Mouse (Mus musculus) gastrocnemius, adult 2 months (tissue): ENCODE data around the gene Gmds. TPM values are rescaled to one million over a fixed set of nuclear protein-coding genes. Genes with fewer than 3 reads are reported as not detected.
A peak's percentile ranks its signal among the peaks of the same experiment; 100 is the strongest.

ENCODE experiments used
- DNase-seq: peaks from one replicate; pipeline ENCODE4 v3.0.0; 2022
- H3K27ac ChIP-seq: fragments of 200-600 bp; 2 replicates; pipeline ENCODE4 v1.8.1; 2022; ENCODE audit warnings: mild to moderate bottlenecking
- H3K4me3 ChIP-seq: fragments of 200-600 bp; 2 replicates; pipeline ENCODE4 v1.8.1; 2022; ENCODE audit warnings: mild to moderate bottlenecking, moderate library complexity
- CTCF ChIP-seq: fragments of 200-600 bp; IDR thresholded peaks from 2 replicates; pipeline ENCODE4 v1.8.1; 2022; ENCODE audit warnings: antibody characterized with exemption, mild to moderate bottlenecking, moderate library complexity
- intact Hi-C: fragments of 180-260 bp; cut with DNase I; formaldehyde crosslinking; loops from one replicate; pipeline ENCODE4 v1.15.1; 2025
- total RNA-seq, 2 experiments: library from RNA; stranded (reverse); gene quantifications; 2 replicates each; pipeline ENCODE4 v1.2.3; 2021

Gmds gene
- total RNA-seq, 2 experiments from 2014 or later, result 2.1 to 2.4 TPM

DNA sequence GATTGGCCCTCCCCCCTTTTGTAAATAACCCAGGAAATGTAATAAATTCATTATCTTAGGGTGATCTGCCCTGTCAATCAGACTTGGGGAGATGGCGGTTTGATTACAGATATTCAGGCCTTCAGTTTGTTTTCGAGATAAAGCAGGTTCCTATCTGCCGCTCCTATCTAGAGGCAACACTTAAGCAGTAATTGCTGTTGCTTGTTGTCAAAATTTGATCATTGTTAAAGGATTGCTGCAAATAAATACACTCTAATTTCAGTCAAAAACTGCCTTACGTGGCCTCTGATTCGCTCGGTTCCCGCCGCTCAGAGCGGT lies 528.2 kb downstream of the Gmds start:
- peak overlapping the region; percentile 82 for H3K4me3 ChIP-seq
- no peak for TF ChIP-seq CTCF
- peak overlapping the region; percentile 67; the same call in 1 of the 2 replicates for H3K27ac ChIP-seq
- no peak for DNase-seq
- intact Hi-C loops, result no loop called here

DNA sequence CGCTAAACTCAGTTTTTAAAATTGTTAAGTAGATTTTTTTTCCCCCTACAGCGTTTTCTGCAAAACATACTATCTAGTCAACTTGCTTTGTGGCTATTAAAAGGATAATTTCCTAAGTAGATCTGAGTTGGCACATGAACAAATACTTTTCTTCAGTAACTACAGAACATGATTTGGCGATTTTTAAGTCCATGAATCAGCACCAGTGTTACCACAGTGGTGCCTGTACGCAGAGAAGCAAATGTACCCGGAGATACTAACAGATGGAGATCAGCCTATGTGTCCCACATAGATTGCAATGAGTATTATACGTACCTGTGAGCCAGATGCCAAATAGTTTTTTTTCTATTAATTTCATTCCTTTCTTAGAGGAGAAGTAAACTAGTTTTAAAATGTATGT lies 528.8 kb downstream of the Gmds start:
- intact Hi-C loops, result loop anchor here (5.0 kb wide), 1 partner anchor 1262 kb away; the partner anchor contains the start of gene Uqcrfs1
- H3K4me3 ChIP-seq, result peak overlapping the region; percentile 82
- no peak for TF ChIP-seq CTCF
- DNase-seq, result no peak
- 0 out of 2 replicates have a peak overlapping the region, but pooled peaks have one; percentile 3 for H3K27ac ChIP-seq

DNA sequence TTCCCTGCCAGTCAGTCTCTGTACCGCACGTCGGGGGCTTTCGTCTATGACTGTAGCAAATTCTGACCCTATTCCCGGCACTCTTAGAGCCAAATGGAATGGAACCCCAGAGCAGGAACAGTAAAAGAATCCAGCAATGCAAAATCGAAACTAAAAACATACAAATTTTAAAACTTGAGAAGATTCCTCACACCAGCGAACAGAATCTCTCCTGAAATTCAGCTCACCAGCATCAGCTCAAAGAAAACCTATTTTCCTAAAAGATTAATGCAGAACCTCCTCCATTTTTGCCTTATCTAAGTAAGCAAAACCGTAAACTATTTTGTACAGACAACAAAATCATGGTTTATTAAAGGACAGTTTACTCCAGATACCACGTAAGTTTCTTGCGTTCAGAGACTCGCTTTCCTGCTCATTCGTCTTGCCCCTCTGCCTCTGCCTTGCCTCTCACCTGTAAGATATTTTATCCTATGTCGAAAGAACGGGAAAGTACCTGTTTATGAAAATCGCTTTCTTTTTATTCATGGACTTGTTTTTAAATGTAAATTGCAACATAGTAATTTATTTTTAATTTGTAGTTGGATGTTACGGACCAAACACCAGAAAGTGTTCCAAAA lies 529.6 kb downstream of the Gmds start:
- no peak for DNase-seq
- TF ChIP-seq CTCF, result no peak
- peak overlapping the region; percentile 82 for H3K4me3 ChIP-seq
- intact Hi-C loops, result loop anchor here (5.0 kb wide), 1 partner anchor 1262 kb away; the partner anchor contains the start of gene Uqcrfs1
- H3K27ac ChIP-seq, result peak overlapping the region; percentile 83

DNA sequence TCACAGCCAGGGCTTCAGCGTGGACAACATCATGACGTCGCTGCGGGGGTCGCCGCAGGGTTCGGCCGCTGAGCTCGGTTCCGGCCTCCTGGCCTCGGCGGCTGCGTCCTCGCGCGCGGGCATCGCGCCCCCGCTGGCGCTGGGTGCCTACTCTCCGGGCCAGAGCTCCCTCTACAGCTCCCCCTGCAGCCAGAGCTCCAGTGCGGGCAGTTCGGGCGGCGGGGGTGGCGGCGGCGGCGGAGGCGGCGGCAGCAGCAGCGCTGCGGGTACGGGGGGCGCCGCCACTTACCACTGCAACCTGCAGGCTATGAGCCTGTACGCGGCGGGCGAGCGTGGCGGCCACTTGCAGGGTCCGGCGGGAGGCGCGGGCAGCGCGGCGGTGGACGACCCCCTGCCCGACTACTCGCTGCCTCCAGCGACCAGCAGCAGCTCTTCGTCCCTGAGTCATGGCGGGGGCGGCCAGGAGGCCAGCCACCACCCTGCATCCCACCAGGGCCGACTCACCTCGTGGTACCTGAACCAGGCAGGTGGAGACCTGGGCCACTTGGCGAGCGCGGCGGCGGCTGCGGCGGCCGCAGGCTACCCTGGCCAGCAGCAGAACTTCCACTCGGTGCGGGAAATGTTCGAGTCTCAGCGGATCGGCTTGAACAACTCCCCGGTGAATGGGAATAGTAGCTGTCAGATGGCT lies 530.3 kb downstream of the Gmds start:
- TF ChIP-seq CTCF, result peak; percentile 62
- DNase-seq, result peak; percentile 73
- H3K4me3 ChIP-seq, result peak overlapping the region; percentile 82
- intact Hi-C loops, result loop anchor here (5.0 kb wide), 1 partner anchor 1261 kb away; the partner anchor contains the start of gene Uqcrfs1
- H3K27ac ChIP-seq, result peak overlapping the region; percentile 83

GRCm38 (mm10) chr13:31807736-31808115 lies 530.8 kb downstream of the Gmds start:
- peak overlapping the region; percentile 83 for H3K27ac ChIP-seq

DNA sequence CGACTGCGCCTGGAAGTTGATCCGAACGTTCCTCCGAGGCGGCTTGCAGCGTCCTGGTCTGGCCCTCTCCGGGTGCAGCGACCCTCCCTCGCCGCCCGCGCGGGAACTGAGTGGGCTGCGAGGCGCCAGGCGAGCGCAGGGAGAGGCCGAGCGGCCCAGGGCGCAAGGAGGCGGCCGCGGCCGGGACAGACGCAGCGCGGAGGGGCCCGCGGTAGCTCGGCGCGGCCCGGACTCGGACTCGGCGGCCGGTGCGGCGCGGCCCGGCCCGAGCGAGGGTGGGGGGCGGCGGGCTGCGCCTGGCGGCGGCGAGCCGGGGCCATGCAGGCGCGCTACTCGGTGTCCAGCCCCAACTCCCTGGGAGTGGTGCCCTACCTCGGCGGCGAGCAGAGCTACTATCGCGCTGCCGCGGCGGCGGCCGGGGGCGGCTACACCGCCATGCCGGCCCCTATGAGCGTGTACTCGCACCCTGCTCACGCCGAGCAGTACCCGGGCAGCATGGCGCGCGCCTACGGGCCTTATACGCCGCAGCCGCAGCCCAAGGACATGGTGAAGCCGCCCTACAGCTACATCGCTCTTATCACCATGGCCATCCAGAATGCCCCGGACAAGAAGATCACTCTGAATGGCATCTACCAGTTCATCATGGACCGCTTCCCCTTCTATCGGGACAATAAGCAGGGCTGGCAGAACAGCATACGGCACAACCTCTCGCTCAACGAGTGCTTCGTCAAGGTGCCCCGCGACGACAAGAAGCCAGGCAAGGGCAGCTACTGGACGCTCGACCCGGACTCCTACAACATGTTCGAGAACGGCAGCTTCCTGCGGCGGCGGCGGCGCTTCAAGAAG lies 531.4 kb downstream of the Gmds start:
- no peak for TF ChIP-seq CTCF
- peak; percentile 45 for DNase-seq
- intact Hi-C loops, result loop anchor here (5.0 kb wide), 1 partner anchor 1260 kb away; the partner anchor contains the start of gene Uqcrfs1
- peak overlapping the region; percentile 83 for H3K27ac ChIP-seq
- H3K4me3 ChIP-seq, result peak overlapping the region; percentile 82

More at GRCm38 (mm10) chr13:31807736-31808115, 530.8 kb downstream of the Gmds start:
- no peak for TF ChIP-seq CTCF
- peak overlapping the region; percentile 82 for H3K4me3 ChIP-seq
- intact Hi-C loops, result loop anchor here (5.0 kb wide), 1 partner anchor 1260 kb away; the partner anchor contains the start of gene Uqcrfs1
- peak; percentile 33 for DNase-seq

DNA sequence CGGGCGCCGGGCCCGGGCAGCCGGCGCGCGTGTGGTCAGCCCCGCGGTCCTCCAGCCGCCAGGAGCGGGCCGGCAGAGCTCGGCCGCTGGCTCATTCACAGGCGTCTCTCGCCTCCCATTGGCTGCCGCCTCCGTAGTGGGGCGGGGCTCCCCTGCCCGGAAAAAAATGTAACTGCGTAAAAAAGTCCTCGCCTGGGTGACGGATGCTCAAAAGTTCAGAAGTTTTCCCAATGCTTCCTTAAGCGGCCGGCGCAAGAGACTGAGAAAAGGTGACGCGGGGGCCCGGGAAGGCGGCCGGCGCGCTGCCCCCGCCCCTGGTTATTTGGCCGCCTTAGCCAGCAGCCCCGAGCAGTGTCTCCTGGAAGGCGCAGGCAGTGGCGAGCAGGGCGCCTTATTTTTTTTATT lies 532.1 kb downstream of the Gmds start, which contains the start of gene Foxc1:
Gene Foxc1, plus strand, starts transcription at position 206 of the 405 bp plus-strand sequence.
- Histone ChIP-seq H3K4me3 (peak within 1 kb of the TSS; percentile 82), H3K27ac (peak within 1 kb of the TSS; percentile 83)
- peak; percentile 89 for DNase-seq
- intact Hi-C loops, result loop anchor here (5.0 kb wide), 1 partner anchor 1259 kb away; the partner anchor contains the start of gene Uqcrfs1
- TF ChIP-seq CTCF, result peak; percentile 30

DNA sequence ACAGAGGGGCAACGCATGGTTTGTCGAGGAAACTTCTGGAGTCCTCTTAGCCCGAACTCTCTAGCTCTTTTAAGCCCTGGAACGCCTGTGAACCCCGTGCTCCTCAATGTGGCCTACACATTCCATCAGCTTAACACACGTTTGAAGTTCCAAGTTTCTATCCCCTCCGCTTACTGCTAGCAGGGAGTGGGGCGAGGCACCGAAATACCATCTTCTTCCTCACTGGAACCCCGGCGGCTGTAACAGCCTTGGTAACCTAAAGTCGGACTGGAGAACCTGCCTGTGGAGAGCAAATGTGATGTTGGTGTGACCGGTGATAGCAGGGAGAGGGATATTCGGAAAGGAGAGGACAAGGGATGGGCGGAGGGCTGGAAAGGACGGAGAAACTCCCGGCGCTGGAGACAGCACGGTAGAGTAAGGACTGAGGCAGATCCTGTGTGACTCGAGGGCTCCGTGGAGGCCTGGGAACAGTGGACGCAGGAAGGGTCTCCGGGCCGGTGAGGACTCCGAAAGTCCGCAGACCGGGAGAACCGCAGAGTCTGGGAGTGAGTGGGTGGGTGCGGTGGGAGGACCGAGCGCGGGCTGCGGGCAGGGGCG lies 532.6 kb downstream of the Gmds start:
- no peak for TF ChIP-seq CTCF
- H3K27ac ChIP-seq, result peak overlapping the region; percentile 56
- intact Hi-C loops, result loop anchor here (5.0 kb wide), 1 partner anchor 1259 kb away; the partner anchor contains the start of gene Uqcrfs1
- DNase-seq, result no peak
- peak overlapping the region; percentile 82 for H3K4me3 ChIP-seq

GRCm38 (mm10) chr13:31804571-31804970 lies 534.0 kb downstream of the Gmds start:
- DNase-seq, result no peak
- intact Hi-C loops, result loop anchor here (5.0 kb wide), 2 partner anchors 688 to 858 kb away; no protein-coding TSS in a partner anchor
- TF ChIP-seq CTCF, result no peak
- H3K27ac ChIP-seq, result no peak overlapping the region
- no peak overlapping the region for H3K4me3 ChIP-seq

DNA sequence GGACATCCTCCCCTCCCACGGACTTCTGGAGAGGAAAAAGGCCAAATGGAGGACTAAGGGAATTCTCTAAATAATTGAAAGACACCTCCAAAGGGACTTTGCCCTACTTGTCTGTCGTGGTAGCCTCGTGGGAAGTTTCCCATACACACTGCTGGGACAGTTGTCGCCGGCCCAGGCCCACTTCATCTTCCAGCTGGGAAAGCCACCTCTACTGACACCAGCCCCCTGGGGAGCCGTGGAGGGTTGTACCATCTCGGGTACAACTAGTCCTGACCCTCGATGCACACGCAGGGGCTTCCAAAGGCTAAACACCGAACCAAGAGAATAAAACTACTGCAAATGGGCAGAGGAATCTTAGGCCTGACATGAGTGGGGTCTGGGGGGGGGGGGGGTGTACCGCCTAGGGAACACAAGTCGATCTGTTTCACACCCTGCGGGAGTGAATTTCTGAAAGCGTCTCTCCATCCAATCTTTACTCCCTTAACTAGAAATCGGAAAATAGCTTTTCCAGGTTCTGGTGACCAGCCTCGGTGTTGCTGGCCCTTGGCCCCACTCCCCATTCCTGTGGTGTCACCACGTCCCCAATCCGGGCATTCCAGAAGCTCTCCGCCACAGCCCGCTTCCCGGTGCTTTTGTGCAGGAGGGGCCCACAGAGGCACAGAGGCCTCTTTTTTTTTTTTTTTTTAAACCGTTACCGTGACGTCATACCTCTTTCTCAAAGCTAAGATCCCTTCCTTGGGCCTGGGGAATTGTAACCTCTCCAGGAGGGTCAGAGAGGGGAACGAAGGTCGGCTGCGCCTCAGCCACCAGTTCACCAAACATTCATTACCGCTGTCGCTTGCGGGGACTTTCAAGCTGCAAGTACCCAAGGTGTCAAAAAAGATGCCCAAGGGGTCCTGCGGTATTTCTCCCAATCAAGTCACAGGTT lies 535.1 kb downstream of the Gmds start:
- intact Hi-C loops, result loop anchor here (5.0 kb wide), 2 partner anchors 689 to 859 kb away; no protein-coding TSS in a partner anchor
- no peak for DNase-seq
- no peak overlapping the region for H3K4me3 ChIP-seq
- TF ChIP-seq CTCF, result no peak
- no peak overlapping the region for H3K27ac ChIP-seq

GRCm38 (mm10) chr13:31802447-31802846 lies 536.1 kb downstream of the Gmds start:
- TF ChIP-seq CTCF, result no peak
- no peak overlapping the region for H3K27ac ChIP-seq
- no peak for DNase-seq
- no peak overlapping the region for H3K4me3 ChIP-seq
- intact Hi-C loops, result loop anchor here (5.0 kb wide), 2 partner anchors 690 to 860 kb away; no protein-coding TSS in a partner anchor
